Mouse (Mus musculus) NIH3T3 (cell line): ENCODE data around the gene Olfr1413.
A peak's percentile ranks its signal among the peaks of the same experiment; 100 is the strongest.

Experiments
- DNase-seq: peaks from one replicate; pipeline ENCODE4 v3.0.0-alpha.2; 2012; ENCODE audit warnings: low read depth

The Olfr1413 gene

GRCm38 (mm10) chr1:92571022-92571421, at the start of gene Olfr1413:
Gene Olfr1413, plus strand, starts transcription at chr1:92571322.
- no peak for DNase-seq

- peak; percentile 87 for DNase-seq
Measured at GRCm38 (mm10) chr1:92521376-92521775, 49.7 kb upstream of the Olfr1413 start.

- no peak for DNase-seq
Measured at GRCm38 (mm10) chr1:92523764-92524163, 47.4 kb upstream of the Olfr1413 start.

DNA sequence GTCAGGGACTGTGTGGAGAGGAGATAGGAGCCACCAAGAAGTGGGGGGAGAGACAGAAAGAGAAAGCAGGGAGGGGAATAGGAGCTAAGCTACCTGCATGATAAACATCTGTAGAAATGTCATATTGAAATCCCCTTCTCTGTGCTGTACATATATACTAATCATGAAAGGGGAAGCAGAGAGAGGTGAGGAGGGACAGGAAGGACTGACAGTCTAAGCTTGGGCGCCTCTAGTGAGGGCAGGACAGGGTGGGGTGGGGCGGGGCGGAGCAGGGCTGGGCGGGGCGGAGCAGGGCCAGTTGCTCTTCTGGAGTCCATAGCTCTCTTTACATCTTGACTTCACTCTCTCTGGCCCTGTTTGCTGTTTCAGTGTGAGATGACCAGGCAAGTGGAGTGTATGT, 34.1 kb upstream of the Olfr1413 start:
- DNase-seq = no peak

DNA sequence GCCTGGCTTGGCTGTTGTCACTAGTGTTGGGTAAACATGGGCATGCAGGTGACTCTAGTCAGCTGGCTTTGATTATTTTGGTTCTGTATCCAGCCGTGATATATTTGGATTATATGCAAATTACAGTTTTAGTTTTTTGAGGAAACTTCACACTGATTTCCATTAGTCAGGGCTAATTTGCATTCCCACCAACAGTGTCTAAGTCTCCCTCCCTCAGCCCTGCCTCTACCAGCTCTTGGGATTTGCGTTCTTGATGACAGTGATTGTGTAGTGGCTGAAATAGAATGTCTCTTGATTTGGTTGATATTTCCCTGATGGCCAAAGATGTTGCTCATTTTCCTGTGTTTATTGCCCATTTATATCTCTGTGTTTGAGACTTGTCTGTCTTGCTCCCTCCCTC, 32.1 kb upstream of the Olfr1413 start:
- DNase-seq = no peak

- no peak for DNase-seq
Measured at GRCm38 (mm10) chr1:92545929-92546328, 25.2 kb upstream of the Olfr1413 start.

- DNase-seq = no peak
Measured at GRCm38 (mm10) chr1:92585479-92585878, 14.4 kb downstream of the Olfr1413 start, which contains the start of gene Olfr1412. Gene Olfr1412, plus strand, starts transcription at chr1:92585779.

DNA sequence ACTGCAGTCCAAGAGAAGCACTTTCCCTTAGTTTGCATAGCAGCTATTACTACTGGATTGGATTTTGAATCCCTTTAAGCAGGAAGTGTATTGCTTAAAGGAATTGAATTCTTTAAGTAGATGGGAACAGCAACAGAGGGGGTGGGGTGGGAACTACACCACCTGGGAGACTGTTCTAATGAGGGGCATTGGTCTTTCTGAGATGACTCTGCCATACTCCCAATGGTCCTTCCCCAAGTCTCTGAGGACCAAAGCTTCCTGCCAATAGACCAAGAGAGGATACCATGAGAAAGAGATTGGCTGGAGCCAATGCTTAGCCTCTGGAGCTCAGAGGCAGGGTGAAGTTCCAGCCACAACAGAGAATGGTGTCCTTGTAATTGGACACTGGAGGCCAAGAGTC, 23.0 kb downstream of the Olfr1413 start, which contains the start of gene Olfr1411:
Gene Olfr1411, plus strand, starts transcription at position 301 of the 400 bp plus-strand sequence.
- DNase-seq = no peak

DNA sequence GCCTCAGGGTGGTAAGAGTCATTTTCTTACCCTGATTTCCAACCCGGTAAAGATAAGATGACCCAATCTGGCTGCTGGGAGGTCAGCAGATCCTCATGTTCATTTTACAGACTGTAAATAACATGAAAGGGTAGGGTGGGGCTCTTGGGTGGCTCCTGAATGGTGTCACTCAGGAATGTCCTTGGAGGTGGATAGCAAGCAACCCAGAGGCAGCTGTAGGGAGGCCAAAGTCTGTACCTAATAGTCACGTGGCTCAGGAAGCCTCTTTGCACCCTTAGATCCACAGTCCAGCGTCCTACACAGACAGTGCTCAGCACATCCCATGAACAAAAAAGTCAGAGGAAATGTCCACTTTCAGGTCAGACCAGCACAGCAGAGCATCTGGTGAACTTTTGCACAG, 24.9 kb downstream of the Olfr1413 start:
- DNase-seq = no peak

- no peak for DNase-seq
Measured at GRCm38 (mm10) chr1:92605482-92605881, 34.4 kb downstream of the Olfr1413 start, which contains the start of gene Olfr1410. Gene Olfr1410, plus strand, starts transcription at chr1:92605782.

DNA sequence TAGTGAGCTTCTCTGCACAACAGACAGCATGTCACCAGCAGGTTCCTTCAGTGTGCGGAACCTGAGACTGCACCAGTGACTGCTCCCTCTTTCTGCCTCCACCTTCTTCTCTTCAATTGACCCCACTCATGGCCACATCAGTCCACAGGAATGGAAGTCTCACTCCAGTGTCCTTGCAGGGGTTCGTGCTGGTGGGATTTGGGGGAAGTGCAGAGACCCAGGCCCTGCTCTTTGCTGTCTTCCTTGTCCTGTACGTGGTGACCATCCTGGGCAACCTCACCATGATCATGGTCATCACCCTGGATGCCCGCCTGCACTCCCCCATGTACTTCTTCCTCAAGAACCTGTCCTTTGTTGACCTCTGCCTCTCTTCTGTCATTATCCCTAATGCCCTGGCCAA, 36.6 kb downstream of the Olfr1413 start:
- DNase-seq = no peak

DNA sequence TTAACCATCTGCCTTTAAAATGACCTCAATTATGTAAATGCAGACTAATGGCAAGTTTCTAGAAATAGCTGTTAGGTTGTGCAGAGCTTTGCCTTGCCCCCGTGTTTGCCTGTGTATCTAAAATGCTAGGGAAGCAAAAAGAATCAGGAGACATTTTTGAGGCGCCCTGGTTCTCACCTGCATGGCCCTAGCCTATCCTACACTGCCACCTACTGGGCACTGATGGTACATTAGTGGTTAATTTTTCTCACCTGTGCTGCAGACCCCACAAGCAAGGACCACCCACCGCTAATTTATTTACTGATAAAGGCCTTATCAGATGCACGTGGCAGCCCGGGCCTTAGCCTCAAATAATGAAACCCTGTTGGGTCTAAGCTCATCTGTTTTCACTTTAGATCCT, 39.9 kb downstream of the Olfr1413 start:
- peak; percentile 65 for DNase-seq

DNA sequence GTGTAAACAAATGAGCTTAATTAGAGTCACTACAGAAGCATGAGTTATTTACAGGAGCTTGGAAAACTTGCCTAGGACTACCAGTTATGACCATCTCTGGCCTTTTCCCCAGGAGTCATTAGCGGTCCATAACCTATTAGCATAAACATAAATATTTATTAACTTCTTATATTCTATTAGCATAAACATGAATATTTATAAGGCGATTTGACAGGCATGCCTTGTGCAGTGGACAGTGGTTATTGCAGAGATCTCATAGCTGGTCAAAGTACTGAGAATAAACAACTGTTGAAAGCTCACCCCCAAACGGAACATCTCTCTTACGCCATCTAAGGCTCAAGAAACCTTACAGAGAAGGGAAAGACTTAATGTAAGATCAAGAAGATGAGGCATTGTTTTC, 42.1 kb downstream of the Olfr1413 start:
- no peak for DNase-seq

DNA sequence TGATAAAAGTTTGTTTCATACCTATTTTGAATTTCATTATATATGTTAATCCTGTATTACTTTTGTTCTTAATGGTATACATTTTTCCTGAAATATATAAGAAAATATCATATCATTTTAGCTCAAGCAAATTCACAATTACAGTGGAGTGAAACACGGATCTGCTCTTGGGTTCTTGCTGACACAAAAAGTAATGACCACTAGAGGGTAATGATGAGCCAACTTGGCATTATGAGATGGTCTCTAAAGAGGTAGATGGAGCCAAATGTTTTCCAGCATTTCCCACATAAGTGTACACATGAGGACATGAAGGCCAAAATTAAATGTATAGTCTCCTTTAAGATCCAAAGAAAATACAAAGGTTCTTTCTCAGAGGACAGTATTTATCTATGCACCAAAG, 43.4 kb downstream of the Olfr1413 start:
- DNase-seq = peak; percentile 87

DNA sequence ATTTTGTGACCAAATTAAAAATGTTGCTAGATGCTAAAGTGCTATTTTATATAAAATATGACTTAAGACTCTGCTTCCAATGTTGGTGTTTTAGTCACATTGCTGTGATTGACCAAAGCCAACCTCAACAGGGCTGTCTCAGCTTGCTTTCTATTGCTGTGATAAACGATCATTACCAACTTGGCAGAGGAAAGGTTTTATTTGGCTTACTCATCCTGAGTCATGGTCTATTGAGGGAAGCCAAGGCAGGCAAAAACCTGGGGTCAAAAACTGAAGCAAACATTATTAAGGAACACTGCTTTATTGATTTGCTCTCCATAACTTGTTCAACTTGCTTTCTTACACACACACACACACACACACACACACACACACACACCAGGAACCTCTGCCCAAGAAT, 44.9 kb downstream of the Olfr1413 start:
- DNase-seq = peak; percentile 86

DNA sequence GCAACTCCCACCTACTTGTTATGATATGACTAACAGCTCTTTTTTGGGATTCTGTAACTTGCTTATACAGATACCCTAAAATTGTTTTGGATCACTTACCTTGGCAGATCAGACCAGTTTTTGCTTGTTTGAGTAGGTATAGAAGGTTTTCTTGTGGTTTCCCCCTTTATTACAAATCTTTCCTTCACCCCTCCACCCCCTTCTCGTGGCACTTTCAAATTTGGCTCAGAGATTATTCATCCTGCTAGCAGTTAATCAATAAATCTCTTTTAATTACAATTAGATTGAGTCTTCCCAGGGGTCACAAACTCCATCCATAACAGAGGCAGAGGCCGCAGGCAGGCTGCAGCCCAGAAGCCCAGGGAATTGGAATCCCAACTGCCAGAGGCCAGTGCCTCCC, 46.4 kb downstream of the Olfr1413 start, which contains the start of gene Olfr12:
Gene Olfr12, plus strand, starts transcription at position 301 of the 400 bp plus-strand sequence.
- DNase-seq = no peak

GRCm38 (mm10) chr1:92618360-92618759, 47.2 kb downstream of the Olfr1413 start:
- DNase-seq = no peak
